Mouse (Mus musculus) erythroblast, embryonic 14.5 days (primary cell): ENCODE measurements around the gene Mtor.

ENCODE experiments used
- GATA1 ChIP-seq: IDR thresholded peaks from 2 replicates; pipeline ENCODE4 v1.6.1; 2012; ENCODE audit warnings: low read length, inconsistent platforms, mixed read lengths
- TAL1 ChIP-seq: IDR thresholded peaks from 3 replicates; pipeline ENCODE4 v1.6.1; 2012; ENCODE audit warnings: low read length, inconsistent platforms, mixed read lengths

DNA sequence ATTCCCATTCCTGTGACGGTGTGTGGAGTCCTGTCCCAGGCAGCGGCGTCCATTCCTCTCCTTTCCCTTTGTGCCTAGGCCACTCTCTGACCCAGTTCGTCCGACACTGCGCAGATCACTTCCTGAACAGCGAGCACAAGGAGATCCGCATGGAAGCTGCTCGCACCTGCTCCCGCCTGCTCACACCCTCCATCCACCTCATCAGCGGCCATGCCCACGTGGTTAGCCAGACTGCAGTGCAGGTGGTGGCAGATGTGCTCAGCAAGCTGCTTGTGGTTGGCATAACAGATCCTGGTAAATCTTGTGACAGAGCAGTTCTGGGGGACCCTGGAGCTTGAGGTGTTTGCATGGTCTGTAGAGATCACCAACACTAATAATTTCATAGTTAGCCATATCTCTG, 16.5 kb downstream of the Mtor start:
- TF ChIP-seq GATA1 (no peak), TAL1 (no peak)
